Mouse (Mus musculus) urinary bladder, postnatal 14 days (tissue): Measurements from ENCODE around the gene Map2k4.

Source experiments
- DNase-seq: peaks from one replicate; pipeline ENCODE4 v3.0.0; 2021; ENCODE audit warnings: low spot score

Gene Map2k4

GRCm38 (mm10) chr11:65706176-65706575 is 81.9 kb downstream of the Map2k4 start:
- DNase-seq = no peak

GRCm38 (mm10) chr11:65704861-65705260 is 83.2 kb downstream of the Map2k4 start:
- DNase-seq = no peak

GRCm38 (mm10) chr11:65678824-65679402 is 109.2 kb downstream of the Map2k4 start:
- no peak for DNase-seq

- no peak for DNase-seq
Observed at GRCm38 (mm10) chr11:65667348-65667969, 120.6 kb downstream of the Map2k4 start.

GRCm38 (mm10) chr11:65664903-65665302 is 123.2 kb downstream of the Map2k4 start:
- no peak for DNase-seq

GRCm38 (mm10) chr11:65661790-65662522 is 126.1 kb downstream of the Map2k4 start:
- DNase-seq = no peak

- DNase-seq = no peak
Observed at GRCm38 (mm10) chr11:65653932-65654331, 134.2 kb downstream of the Map2k4 start.

- DNase-seq = no peak
Observed at GRCm38 (mm10) chr11:65651426-65651825, 136.7 kb downstream of the Map2k4 start.

- no peak for DNase-seq
Observed at GRCm38 (mm10) chr11:65649956-65650715, 138.0 kb downstream of the Map2k4 start.

- no peak for DNase-seq
Observed at GRCm38 (mm10) chr11:65649469-65649868, 138.6 kb downstream of the Map2k4 start.

GRCm38 (mm10) chr11:65646314-65646713 is 141.8 kb downstream of the Map2k4 start:
- DNase-seq = no peak

- DNase-seq = no peak
Observed at GRCm38 (mm10) chr11:65644539-65644938, 143.6 kb downstream of the Map2k4 start.

GRCm38 (mm10) chr11:65640261-65640660 is 147.8 kb downstream of the Map2k4 start:
- DNase-seq = peak; percentile 43
